Mouse (Mus musculus) ES-E14 (cell line): Measurements from ENCODE around the gene Tomm7.

Experiments used
- CHD2 ChIP-seq: IDR thresholded peaks from 2 replicates; pipeline ENCODE4 v1.6.1; 2014; ENCODE audit warnings: mild to moderate bottlenecking, low read depth, low read length, inconsistent platforms
- ZC3H11A ChIP-seq: IDR thresholded peaks from 2 replicates; pipeline ENCODE4 v1.6.1; 2012; ENCODE audit warnings: low read depth, mild to moderate bottlenecking, inconsistent platforms, low read length, borderline replicate concordance

DNA sequence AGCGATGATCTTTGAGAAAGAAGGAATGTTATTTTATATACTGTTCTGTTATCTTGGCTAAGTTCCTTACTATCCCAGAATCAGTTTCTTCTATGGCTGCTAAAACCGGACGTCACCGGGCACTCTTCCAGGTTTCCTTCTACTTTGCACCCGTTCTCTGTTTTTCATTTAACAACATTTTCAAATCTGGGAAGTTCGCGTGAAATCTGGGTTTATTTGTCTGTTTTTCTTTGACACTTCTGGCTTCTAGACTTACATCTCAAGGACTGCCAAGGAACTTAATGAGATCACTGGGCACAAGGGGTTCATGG lies 525 bp upstream of the Tomm7 start:
- TF ChIP-seq CHD2 (no peak), ZC3H11A (no peak)
